Mouse (Mus musculus) megakaryocyte progenitor cell, adult 5-6 weeks (primary cell): ENCODE data around the gene Fam160a2. TPM values are rescaled to one million over a fixed set of nuclear protein-coding genes. Genes with fewer than 3 reads are reported as not detected.

ENCODE experiments used
- ATAC-seq: replicated peaks from 2 replicates; pipeline ENCODE4 v1.8.0; 2016; ENCODE audit warnings: mild to moderate bottlenecking, moderate TSS enrichment, inconsistent platforms; ENCODE audit not compliant: poor library complexity
- total RNA-seq, 2 experiments: library from RNA; stranded (forward) in 1 of 2; stranded (reverse) in 1 of 2; fragments of 157-497, 149-512 nt in 1 of 2; fragments of 200-1000 nt in 1 of 2; gene quantifications; 2 replicates each; pipeline versions ENCODE4 v1.2.3 to v1.2.4; 2015 to 2017

Gene Fam160a2
- total RNA-seq (2015) (32.4 and 33.3 TPM in 2 replicates), total RNA-seq (2017) (8.7 and 19.8 TPM in 2 replicates)

DNA sequence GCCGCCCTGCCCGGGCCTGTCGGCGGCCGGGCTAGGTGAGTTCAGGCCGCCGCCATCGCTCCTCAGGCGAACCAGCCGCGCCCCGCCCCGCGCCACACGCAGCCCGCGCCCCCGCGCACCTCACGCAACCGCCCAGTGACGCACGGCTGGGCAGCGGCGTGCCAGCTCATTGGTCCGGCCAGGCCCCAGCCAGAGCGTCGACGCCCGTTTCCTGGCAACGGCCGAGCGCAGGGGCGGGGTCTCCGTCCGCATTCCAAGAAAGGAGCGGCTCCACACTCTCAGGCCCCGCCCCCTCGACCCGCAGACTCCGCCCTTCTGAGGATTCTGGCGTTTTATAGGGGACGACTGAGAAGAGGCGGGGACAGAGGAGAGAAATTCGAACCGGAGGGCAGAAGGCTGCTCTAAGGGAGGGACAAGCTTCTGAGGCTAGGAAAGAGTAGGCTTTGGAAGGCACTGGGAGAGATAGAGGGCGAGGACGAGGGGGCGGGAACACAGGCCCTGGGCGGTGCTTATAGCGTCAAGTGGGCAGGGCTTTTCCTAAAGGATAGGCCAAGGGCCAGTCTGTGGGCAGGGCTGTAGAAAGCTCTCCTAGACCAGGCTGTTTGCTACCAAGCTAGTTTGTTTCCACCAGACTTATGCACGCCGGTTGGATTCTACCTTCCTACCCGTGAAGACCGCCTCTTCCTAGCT, at the start of gene Fam160a2:
Gene Fam160a2, minus strand, starts transcription at position 120 of the 690 bp plus-strand sequence.
- peak; percentile 76 for ATAC-seq

DNA sequence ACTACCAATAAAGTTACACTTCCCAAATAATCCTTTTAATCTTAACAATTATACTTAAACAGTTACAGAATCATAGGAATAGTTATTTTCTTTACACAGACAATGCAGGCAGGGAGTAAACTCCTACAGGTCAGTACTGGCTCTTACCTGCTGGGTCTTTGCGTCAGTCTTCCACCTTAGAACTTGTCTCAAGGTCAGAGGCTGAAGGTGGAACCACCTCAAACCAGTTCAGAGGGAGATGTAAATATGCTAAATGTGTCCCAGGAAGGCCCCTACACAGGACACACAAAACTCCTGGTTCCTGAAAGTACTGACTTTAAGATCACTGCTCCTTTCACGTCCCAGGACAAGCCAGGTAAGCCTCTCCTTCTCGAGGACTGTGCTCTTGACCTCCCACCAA, 45.2 kb upstream of the Fam160a2 start:
- ATAC-seq, result no peak

DNA sequence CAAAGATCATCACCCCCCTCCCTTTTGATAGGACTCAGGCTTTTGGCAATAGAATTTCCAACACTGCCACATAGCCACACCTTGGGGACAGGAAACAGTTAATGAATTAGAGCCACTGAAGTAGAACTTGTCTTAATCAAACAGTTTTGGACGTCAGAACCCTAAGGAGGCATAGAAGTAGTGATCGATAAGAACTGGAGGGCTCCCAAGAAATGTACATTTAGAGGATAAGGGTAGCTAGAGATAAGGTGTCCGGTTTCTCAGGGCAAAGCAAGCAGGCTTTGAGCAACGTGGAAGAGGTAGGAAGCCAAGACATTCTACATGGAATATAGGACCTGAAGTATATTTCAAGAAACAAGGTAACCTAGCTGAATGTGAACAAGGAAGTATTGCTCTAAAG, 41.6 kb upstream of the Fam160a2 start:
- no peak for ATAC-seq

DNA sequence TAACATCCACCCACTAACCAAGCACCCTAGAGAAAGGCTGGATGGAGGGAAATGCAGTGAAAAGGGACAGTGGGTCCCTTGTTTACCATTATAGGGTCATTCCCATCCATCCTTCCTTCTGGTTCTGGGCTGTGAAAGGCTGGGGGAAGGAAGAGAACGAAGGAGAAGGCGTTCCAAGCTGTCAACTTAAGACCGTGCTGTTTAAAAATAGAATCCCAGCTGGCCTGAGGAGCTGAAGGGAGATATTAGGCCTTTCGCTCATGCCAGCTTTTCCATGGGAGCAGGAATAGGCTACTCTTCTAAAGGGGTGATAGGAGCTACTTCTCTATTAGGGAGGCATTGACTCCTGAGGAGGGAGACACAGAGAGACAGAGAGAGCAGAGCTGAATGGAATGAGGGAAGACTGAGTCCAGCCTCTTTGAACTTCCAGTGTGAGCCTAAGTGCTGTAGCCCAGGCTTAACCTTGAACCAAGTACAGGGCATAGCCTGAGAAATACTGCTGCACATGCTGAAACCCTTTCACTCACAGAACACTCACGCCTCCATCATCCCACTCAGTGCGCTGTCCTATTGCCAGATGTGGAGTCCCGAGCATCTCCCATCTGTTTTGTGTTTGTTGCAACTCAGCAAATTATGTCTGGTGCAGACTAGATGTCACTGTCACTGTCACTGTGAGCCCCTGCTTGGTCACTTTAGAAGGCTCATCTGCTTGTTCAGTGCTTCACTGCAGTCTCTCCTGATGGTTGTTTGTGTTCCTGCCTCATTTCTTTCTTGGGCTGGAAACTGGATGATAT, 38.3 kb upstream of the Fam160a2 start:
- ATAC-seq, result no peak

DNA sequence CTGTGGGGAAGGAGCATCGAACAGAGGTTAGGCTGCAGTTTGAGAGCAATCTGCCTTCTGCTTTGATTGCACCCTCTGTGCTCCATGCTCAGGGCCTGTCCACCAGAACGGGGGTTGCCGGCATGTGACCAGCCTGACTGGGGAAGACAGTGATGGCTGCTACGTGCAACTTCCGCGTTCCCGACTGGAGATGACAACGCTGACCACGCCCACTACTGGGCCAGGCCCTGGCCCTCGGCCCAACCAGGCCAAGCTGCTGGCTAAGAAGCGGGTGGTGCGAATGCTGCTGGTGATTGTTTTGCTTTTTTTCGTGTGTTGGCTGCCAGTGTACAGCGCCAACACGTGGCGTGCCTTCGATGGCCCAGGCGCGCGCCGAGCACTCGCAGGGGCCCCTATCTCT, 34.9 kb upstream of the Fam160a2 start:
- no peak for ATAC-seq

DNA sequence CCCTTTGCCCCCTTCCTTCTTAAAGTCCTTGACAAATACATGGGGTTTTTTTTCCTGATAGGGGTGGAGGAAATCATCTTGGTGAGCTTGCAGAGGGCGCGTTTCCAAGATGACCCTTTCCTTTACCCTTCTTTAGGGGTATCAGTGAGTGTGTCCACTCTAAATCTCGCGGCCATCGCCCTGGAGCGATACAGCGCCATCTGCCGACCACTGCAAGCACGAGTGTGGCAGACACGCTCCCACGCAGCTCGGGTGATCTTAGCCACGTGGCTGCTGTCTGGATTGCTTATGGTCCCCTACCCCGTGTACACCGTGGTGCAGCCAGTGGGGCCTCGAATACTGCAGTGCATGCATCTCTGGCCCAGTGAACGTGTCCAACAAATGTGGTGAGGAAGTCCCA, 34.0 kb upstream of the Fam160a2 start:
- ATAC-seq, result no peak

DNA sequence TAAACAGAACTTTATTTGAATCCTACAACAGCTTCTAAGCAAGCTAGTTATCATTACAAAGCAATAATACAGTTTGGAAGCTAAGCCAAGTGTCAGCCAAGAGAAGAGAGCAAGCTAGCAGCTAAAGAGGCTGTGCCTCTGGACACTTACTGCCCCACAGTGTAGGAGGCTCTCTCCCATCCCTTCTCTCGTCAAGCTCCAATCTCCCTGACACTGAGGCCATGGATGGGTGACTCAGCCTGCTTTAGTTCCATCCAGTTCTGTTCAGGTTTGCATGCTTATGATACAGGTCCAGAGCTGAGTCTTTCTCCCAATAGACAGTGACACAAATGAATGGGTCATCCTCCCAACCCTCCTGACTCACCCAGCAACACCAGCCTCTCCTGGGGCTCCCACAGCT, 32.2 kb upstream of the Fam160a2 start:
- no peak for ATAC-seq

DNA sequence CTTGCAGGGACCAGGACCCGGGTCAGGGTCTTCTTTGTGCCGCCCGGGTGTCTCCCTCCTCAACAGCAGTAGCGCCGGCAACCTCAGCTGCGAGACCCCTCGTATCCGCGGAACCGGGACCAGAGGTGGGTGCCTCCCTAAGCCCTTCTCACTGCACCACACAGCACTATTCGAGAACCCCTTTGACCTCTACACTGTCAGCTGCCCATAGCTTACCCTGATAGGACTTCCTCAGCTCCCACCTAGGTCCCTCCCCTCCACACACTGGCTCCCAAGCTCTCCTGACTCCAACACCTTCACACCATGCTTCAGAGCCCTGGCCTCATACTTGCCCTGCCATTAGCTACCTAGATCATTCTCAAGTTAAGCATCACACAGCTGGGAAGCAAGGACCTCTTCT, 26.2 kb upstream of the Fam160a2 start:
- no peak for ATAC-seq

DNA sequence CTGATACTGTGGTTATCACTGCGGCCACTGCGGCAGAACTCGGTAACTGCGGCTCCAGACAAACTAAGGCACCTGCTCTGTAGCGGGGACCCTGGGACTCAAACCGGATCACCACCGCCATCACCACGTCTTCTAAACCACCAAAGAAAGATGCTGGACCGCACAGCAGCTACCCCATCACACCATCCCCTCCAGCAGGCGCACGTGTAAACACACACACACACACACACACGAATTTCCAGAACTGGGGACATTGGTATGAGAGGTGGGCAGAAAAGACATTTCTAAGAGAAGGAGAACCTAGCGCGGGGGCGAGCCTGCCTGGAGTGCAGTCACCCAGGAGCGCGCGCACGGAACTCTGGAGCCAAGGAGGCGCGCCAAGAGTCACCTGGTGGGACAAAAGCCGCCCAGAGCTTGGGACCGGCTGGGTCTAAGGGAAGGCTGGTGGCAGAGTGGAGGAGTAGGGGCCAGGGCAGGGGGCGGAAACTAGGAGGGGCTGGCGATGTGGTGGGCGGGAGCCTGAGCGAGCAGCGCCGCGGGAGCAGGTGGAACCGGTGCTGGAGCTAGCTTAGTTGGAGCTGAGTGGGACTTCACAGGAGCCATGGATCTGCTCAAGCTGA, 25.7 kb upstream of the Fam160a2 start, which contains the start of gene Cckbr:
Gene Cckbr, plus strand, starts transcription at position 308 of the 620 bp plus-strand sequence.
- ATAC-seq, result 0 out of 2 replicates have a peak, but pooled peaks have one; percentile 9

DNA sequence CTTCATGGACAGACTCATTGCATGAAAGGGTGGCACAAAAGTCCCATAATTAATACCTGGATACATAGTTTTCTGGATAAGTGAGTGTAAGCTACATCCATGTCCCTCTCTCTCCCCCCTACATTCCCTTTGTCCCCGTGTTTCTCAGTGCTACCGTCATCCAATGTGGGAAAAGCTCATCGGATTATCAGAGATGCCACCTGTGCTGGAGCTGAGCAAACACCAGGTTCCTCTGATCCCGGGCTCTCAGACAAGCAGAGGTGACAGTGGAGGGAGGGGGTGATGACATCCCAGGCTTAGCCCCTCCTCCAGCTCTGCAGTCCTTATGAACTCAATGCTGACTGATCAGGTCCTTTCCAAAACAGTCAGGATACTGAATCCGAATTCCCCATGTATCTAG, 24.5 kb upstream of the Fam160a2 start:
- ATAC-seq, result no peak

DNA sequence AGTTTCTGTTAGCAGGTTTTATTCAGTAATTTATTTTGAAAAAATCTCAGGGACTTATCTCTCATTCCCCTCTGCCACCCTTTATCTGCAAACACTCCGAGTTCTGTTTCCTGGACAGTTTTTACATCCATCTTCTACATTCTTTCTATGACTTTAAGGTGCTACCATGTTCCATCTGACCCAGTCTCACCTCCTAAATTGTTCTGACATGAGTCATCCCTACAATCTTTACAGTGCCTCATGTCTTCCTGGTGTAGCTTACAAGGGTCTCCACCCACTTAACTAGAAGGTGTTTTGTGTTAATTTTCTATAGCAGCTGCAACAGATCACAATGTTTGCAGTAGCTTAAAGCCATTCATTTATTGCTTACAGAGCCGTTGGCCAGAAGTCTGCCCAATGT, 21.0 kb upstream of the Fam160a2 start:
- no peak for ATAC-seq

DNA sequence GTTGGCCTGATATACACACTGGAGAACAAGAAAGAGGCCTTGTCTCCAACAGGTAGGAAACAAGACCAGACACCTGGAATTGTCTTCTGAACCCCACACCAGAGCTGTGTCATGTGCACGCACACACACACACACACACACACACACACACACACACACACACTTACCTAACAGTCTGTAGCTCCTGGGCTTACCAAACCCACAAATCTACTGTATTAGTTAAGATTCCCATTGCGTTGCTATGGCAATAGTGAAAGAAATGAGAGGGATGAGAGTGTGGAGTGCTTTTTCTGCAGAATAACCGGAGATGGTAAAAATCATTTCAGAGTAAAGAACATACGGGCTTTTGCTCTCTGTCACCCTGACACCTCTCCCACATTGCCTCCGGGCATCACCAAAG, 18.3 kb upstream of the Fam160a2 start:
- no peak for ATAC-seq

DNA sequence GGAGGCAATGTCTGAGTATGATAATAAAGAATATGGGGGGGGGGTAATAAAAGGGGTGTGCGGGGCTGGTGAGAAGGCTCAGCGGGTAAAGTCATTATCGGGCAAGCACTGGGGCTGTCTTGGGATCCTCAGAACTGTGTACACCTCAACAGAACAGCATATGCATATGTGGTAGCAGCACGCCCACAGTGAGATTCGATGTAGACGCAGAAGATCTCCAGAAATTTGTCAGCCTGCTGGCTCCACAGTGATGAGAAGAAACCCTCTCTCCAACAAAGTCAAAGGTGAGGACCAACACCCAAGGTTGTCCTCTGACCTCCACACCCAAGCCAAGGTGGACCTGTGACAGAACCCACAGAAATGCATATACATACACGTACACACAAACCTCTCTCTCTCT, 16.7 kb upstream of the Fam160a2 start:
- ATAC-seq, result no peak

DNA sequence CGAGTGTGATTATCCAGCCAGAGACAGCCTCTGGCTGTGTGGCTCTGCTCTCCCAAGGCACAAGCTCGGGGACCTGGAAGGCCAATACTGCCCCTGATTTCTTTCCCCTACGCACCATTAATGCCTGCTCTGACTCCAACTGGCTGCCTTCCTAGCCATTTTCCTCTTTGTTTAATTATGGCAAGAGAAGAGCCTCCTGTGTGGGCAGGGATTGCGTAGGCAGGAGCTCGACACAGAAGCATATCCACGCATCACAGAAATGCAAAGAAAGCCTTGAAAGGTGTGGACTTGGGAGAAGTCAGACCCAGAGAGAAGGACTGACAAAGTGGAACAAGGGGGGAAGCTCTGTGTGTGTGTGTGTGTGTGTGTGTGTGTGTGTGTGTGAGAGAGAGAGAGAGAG, 14.5 kb upstream of the Fam160a2 start:
- ATAC-seq, result no peak

DNA sequence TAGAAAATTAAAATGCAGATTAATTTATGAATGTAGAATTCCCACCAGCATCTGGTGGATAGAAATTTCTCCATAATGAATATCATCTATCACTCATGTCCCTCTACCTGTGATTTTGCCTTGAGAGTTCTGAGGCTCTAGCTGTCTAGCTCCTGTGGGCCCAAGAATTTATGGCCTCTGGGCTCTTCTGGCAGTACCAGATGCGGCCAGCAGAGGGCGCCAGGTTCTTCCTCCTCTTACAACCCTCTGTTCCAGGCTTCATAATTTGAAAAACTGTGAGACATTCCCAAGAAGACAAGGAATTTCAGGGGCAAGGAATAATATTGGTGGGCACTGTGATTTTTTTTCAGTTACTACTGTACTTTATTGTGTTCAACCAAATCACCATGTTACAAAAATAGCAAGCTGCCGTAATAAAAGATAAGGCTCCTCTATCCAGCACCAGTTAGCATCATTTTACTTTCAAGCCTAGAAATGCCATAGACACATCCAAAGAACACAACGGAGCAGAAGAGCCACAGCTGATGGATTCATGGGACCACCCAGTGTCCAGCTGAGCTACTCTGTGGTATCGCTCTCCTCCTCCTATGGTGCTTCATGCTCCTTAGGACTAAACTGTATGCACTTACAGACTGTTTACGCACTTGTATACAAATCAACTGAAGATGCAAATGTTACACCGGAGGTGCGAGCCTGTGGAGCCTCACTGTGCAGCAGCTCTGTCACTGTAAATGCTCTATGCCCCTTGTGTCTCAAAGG, 12.2 kb upstream of the Fam160a2 start:
- peak; percentile 89 for ATAC-seq

DNA sequence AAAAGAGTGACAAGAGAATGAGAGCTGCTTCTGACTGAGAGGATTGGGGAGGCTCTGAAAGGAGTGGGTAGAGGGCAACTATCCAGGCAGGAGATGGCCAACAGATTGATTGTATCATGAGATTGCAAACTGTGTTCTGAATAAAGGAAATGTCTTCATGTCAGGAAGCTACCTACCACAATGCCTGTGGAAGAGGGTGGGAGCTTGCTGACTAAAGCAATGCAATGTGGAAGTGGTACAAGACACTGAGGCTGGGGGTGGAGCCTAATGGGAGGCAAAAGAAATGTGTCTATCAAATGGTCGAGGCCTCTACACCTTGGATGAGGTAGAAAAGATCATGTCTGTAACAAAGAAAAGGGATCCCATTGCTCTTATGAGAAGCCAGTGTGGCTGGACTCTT, 6.5 kb upstream of the Fam160a2 start:
- ATAC-seq, result peak; percentile 71

DNA sequence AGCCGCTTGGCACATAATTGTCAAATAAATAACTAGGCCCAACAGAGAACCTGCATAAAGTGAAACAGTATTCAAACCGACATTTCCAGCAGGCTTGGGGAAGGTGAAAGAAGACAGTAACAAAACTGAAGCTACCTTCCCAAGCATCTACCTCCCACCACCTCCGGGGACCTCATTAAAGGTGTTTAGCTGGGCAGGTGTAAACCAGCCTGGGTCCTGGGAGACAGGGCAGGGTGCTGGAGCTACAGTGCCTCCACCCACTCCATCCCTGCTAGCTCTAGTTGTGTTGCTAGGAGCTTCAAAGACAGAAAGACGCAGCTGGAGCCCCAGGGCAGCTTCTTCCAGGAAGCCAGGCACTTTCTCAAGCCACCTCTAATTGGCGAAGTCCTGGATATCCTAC, 4.4 kb upstream of the Fam160a2 start, which contains the start of gene Cnga4:
Gene Cnga4, plus strand, starts transcription at position 301 of the 400 bp plus-strand sequence.
- ATAC-seq, result no peak

DNA sequence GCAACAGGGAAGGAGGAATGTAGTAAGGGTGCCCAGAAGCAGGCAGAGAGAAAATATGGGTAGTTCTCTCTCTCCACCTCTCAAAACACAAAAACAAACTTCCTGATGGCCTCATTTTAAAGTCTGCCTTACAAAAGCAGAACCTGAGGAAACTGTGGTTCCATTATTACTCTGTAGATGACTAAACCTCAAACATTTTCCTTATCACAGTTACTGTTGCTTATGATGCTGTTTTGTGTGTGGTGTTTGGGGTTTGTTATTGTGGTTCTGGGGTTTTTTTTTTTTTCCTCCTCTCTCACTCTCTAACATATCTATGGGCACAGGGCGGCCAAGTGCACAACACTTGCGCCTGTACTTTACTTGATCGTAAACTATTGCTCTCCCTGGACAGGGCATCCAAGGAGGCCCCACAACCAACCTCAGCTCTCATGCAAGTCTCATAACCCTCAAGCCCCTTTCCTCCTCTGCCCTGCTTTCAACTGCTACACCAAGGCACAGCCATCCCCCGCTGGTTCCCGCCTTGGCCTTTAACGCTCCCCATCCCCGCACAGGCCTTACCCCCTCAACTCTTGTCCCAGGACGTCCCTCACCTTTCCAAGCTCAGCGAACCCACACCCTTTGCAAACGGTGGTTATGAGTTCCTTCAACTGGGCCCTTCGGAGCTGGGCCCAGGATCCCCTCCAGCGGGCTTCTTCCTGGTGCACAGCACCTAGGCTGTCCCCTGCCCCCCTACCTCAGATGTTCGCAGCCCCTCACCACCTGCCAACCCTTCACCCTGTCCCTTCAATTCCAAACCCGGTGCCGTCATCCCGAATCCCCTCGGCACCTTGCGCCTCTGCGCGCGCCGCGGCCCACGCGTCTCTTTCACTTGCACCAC, 558 bp downstream of the Fam160a2 start:
- peak; percentile 49 for ATAC-seq

DNA sequence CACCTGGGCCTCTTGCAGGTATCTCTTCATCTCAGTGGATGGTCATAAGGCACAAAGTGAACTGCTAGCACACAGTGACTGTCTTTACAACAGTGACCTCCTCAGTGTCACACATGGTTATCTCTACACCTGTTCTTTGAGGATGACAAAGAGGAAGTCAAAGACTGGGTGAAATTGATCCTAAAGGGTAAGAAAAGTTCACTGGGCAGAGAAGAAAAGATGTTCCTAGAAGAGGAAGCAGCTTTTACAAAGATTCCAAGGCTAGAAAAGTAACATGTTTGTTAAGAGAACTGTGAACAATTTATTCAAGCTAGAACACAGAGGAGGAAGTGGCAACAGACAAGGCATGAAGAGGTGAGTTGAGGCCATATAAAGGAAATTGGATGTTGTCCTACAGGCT, 3.7 kb downstream of the Fam160a2 start:
- no peak for ATAC-seq
